Mouse (Mus musculus) spleen, adult 2 months (tissue): ENCODE results near the gene Slit1. TPM values are rescaled to one million over a fixed set of nuclear protein-coding genes. Genes with fewer than 3 reads are reported as not detected.

Experiments used
- DNase-seq, 2 experiments: peaks; one replicate each; pipeline versions ENCODE4 v3.0.0 to v3.0.0-alpha.2; 2012 to 2021; ENCODE audit warnings: low spot score in 2 of 2, low read depth in 1 of 2
- H3K27ac ChIP-seq: fragments of 200-500 bp; 2 replicates; pipeline ENCODE4 v1.5.1; 2012; ENCODE audit warnings: low read length, inconsistent platforms; ENCODE audit not compliant: insufficient read depth
- H3K27me3 ChIP-seq: fragments of 200-500 bp; 2 replicates; pipeline ENCODE4 v1.6.1; 2012; ENCODE audit warnings: mild to moderate bottlenecking, moderate library complexity, low read length, inconsistent platforms; ENCODE audit not compliant: control insufficient read depth, insufficient read depth
- H3K36me3 ChIP-seq: fragments of 200-500 bp; 2 replicates; pipeline ENCODE4 v1.6.1; 2012; ENCODE audit warnings: mild to moderate bottlenecking, low read length, inconsistent platforms; ENCODE audit not compliant: control insufficient read depth, insufficient read depth
- H3K4me1 ChIP-seq: fragments of 200-500 bp; 2 replicates; pipeline ENCODE4 v1.6.1; 2011; ENCODE audit warnings: inconsistent platforms; ENCODE audit not compliant: control insufficient read depth, insufficient read depth, insufficient read length
- H3K4me3 ChIP-seq: fragments of 200-500 bp; 2 replicates; pipeline ENCODE4 v1.5.1; 2011; ENCODE audit warnings: mild to moderate bottlenecking, inconsistent platforms; ENCODE audit not compliant: insufficient read depth, insufficient read length; ENCODE audit errors: extremely low read depth
- CTCF ChIP-seq: fragments of 200-500 bp; IDR thresholded peaks from 2 replicates; pipeline ENCODE4 v1.5.1; 2011; ENCODE audit warnings: mild to moderate bottlenecking, inconsistent platforms; ENCODE audit not compliant: insufficient read depth, insufficient read length, insufficient replicate concordance; ENCODE audit errors: extremely low read depth
- POLR2A ChIP-seq: fragments of 200-500 bp; IDR thresholded peaks from 2 replicates; pipeline ENCODE4 v1.6.1; 2011; ENCODE audit warnings: low read depth, low read length, inconsistent platforms
- WGBS: fragments of 180-500 bp; shearing (Covaris S2); methylation state at CpG from one replicate; pipeline ENCODE4 v1.1.7; 2018; 5-methylcytosine and 5-hydroxymethylcytosine counted together
- polyA plus RNA-seq: library from polyadenylated mRNA; depleted of rRNA; stranded (reverse); fragments of >200 nt; gene quantifications from 2 replicates; pipeline ENCODE4 v1.2.3, GENCODE M21; 2012

Slit1 gene
- polyA plus RNA-seq, 1 experiment, result 0.78 TPM

DNA sequence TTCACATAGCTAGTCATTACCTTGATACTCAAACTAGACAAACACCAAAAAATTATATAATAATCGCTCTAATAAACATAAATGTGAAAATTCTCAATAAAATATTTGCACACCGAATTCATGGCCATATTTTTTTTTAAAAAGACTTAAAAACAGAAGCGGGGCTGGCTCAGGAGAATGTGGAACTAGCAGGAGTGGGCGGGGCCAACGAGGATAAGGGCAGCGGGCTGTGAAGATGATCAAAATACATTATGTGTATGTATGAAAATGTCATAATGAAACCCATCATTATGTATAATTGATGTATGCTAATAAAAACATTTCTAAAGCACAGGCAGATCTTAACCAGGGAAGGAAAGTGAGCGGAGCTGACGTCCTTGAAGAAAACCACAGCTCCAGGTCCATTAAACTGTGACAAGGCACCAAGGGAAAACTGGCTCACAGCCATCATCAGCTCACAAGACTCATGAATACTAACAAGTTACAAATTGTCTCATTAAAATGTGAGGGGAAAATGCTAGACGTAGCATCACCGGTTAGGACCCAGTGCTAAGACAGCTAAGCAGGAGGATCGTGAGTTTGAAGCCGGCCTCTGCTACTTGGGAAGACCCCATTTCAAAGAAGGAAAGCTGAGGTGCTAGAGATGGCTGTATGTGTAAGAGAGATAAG, 33.8 kb downstream of the Slit1 start:
- TF ChIP-seq CTCF (no peak), POLR2A (no peak)
- DNase-seq, result no peak
- Histone ChIP-seq H3K27ac (no peak overlapping the region), H3K36me3 (no peaks in the 10 kb centered on the region), H3K4me3 (no peak overlapping the region), H3K27me3 (no peaks in the 10 kb centered on the region; the same call in 1 of the 2 replicates), H3K4me1 (no peaks in the 10 kb centered on the region)
- WGBS, result 74% methylated on average over 12 of the region's 12 CpGs

GRCm38 (mm10) chr19:41707850-41708249, 35.6 kb downstream of the Slit1 start:
- no peaks in the 10 kb centered on the region for H3K36me3 ChIP-seq
- TF ChIP-seq CTCF, result no peak
- TF ChIP-seq POLR2A, result no peak

DNA sequence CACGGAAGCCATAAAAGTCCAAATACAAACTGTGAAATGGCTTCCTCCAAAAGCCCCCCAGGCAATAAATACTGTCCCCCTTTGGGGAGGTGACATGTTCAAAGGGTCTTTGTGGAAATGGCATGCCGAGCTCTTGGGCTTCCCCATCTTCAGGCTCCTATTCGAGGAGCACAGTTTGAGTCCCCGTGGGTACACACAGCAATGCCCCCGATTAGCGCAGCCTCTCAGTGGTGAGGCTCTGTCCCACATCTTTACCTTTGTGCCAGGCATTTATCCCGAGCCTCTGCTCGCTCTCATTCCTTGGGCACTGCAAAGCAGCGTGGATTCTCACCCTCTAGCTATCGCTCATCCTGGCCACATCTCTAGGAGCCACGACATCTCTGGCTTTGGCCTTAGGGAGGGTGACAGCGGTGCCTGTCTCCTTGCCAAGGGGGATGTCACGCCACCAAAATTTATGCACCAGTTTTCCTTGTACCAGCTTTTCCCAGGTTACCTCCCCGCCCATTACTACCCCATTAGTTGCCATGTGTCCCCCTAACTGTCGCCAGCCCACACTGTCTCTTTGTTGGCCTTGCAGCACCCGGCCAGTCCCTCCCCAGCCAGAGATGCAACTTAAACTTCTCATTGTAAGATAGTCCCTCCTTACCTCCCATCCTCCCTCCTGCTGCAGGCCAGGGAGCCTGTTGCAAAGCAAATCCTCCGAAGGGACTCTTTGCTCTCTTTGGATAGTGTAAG, 37.2 kb downstream of the Slit1 start:
- DNase-seq, result no peak
- no peaks in the 10 kb centered on the region for H3K4me1 ChIP-seq
- no peaks in the 10 kb centered on the region for H3K36me3 ChIP-seq
- no peak for TF ChIP-seq CTCF
- no peak for TF ChIP-seq POLR2A
- WGBS, result 85% methylated on average over 17 of the region's 17 CpGs
- H3K27ac ChIP-seq, result no peak overlapping the region
- no peak overlapping the region for H3K4me3 ChIP-seq
- H3K27me3 ChIP-seq, result no peaks in the 10 kb centered on the region; the same call in 1 of the 2 replicates

More at GRCm38 (mm10) chr19:41707850-41708249, 35.6 kb downstream of the Slit1 start:
- H3K4me1 ChIP-seq, result no peaks in the 10 kb centered on the region
- 82% methylated on average over 12 of the region's 12 CpGs for WGBS
- no peak for DNase-seq
- H3K4me3 ChIP-seq, result no peak overlapping the region
- no peaks in the 10 kb centered on the region; the same call in 1 of the 2 replicates for H3K27me3 ChIP-seq
- no peak overlapping the region for H3K27ac ChIP-seq

DNA sequence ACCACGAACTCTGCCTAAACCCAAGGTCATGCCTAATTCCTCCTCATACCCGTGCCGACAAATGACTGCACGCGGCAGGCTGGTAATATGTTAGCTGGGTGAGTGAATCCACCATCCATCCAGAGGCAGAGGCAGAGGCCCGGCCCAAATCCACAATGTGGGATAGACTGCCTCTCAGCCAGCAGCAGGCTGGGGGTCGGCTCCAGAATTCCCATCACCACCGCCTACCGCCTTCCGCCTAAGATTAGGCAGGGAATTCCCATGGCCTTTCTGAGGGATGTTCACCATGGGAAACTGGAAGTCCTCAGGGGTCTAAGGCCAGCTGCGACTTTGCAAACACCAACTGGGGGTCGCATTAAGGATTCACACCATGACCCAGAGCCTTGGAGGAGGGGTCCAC, 38.0 kb downstream of the Slit1 start:
- DNase-seq, result no peak
- 76% methylated on average over 12 of the region's 12 CpGs for WGBS
- Histone ChIP-seq H3K4me3 (no peak overlapping the region), H3K27me3 (no peaks in the 10 kb centered on the region; the same call in 1 of the 2 replicates), H3K36me3 (no peaks in the 10 kb centered on the region), H3K27ac (no peak overlapping the region), H3K4me1 (no peaks in the 10 kb centered on the region)
- TF ChIP-seq POLR2A, result no peak
- TF ChIP-seq CTCF, result no peak

DNA sequence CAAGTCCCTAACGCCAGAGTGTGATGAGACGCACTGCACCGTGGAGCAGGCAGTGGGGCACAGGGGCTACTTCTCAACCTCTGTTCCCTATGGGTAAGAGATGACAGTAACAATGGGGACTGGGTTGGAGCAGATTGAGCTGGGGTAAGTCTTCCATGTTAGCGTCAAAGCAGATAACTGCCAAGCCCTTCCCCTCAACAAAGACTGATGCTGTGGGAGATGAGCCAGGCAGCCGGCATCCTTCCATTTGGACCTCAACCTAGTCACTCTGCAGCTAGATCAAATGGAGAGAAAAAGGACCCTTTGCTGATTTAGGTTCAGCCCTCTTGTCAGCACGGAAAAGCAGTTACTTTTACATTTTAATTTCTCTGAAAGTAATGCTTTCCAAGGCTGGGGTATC, 40.8 kb downstream of the Slit1 start:
- no peak for DNase-seq
- Histone ChIP-seq H3K27me3 (no peaks in the 10 kb centered on the region; the same call in 1 of the 2 replicates), H3K27ac (no peak overlapping the region), H3K4me3 (no peak overlapping the region), H3K4me1 (no peaks in the 10 kb centered on the region), H3K36me3 (no peaks in the 10 kb centered on the region)
- 77% methylated on average over 6 of the region's 6 CpGs for WGBS
- no peak for TF ChIP-seq CTCF
- TF ChIP-seq POLR2A, result no peak

DNA sequence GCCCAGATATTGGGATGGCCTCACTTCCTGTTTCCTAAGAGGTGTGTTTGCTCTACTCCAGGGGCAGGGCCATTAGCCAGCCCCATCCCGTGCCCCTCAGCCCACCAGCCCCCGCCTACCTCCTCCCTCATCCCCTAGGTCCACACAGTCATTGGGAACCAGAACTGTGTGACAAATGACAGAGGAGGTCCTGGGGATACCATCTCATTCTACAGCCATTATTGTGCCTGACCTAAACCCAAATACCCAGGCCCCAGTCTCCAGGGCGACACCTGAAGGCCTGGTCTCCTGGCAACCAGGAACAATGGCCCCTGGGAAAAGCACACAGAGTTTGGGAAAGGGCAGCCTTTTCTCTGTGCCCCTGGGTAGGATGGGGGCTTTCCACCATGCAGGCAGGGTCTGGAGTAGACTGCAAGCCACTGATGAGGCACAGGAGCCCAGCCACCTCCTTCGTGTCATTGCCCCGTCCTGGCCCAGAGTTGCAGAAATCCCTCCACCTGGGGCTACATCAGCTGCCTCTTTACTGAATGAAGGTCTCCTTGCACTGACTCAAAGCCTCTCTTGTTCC, 44.5 kb downstream of the Slit1 start:
- Histone ChIP-seq H3K4me1 (no peaks in the 10 kb centered on the region), H3K36me3 (no peaks in the 10 kb centered on the region), H3K27ac (no peak overlapping the region), H3K27me3 (no peaks in the 10 kb centered on the region), H3K4me3 (no peak overlapping the region)
- no peak for TF ChIP-seq POLR2A
- TF ChIP-seq CTCF, result no peak
- no peak for DNase-seq
- WGBS, result 76% methylated on average over 5 of the region's 5 CpGs
